Mouse (Mus musculus) kidney, embryonic 16.5 days (tissue): Measurements from ENCODE around the gene Pik3c2b. TPM values are rescaled to one million over a fixed set of nuclear protein-coding genes. Genes with fewer than 3 reads are reported as not detected.

ENCODE experiments used
- ATAC-seq: fragments of 200-750 bp; cut with Nextera tagmentation; 2 replicates; pipeline ENCODE4 v1.8.0; 2017; ENCODE audit warnings: moderate TSS enrichment; ENCODE audit not compliant: low FRiP score, low TSS enrichment
- H3K27ac ChIP-seq: fragments of 300-500 bp; sonication (generic); 2 replicates; pipeline ENCODE4 v1.5.1; 2014; ENCODE audit warnings: low read length
- H3K27me3 ChIP-seq: fragments of 300-500 bp; sonication (generic); 2 replicates; pipeline ENCODE4 v1.6.1; 2014; ENCODE audit warnings: low read length, control low read depth, mixed read lengths; ENCODE audit not compliant: insufficient read depth
- H3K36me3 ChIP-seq: fragments of 300-500 bp; sonication (generic); 2 replicates; pipeline ENCODE4 v1.6.1; 2014; ENCODE audit warnings: low read length, control low read depth, mixed read lengths; ENCODE audit not compliant: insufficient read depth
- H3K4me1 ChIP-seq: fragments of 300-500 bp; sonication (generic); 2 replicates; pipeline ENCODE4 v1.6.1; 2014; ENCODE audit warnings: low read length, control low read depth, mixed read lengths; ENCODE audit not compliant: insufficient read depth
- H3K4me2 ChIP-seq: fragments of 300-500 bp; sonication (generic); replicated peaks from 2 replicates; pipeline ENCODE4 v1.6.1; 2014; ENCODE audit warnings: low read depth, low read length
- H3K4me3 ChIP-seq: fragments of 300-500 bp; sonication (generic); 2 replicates; pipeline ENCODE4 v1.5.1; 2014; ENCODE audit warnings: mild to moderate bottlenecking, low read length
- H3K9ac ChIP-seq: fragments of 300-500 bp; sonication (generic); replicated peaks from 2 replicates; pipeline ENCODE4 v1.6.1; 2014; ENCODE audit warnings: low read length
- H3K9me3 ChIP-seq: fragments of 300-500 bp; sonication (generic); 2 replicates; pipeline ENCODE4 v1.6.1; 2016; ENCODE audit warnings: low read length, control low read depth
- WGBS: fragments of 180-500 bp; shearing (Covaris S2); extraction: QIAGEN DNeasy Blood & Tissue Kit; methylation state at CpG from one replicate; pipeline ENCODE4 v1.1.7; 2014; 5-methylcytosine and 5-hydroxymethylcytosine counted together
- polyA plus RNA-seq: library from polyadenylated mRNA; unstranded; fragments of >200 nt; fragmentation: Nextera tagmentation; extraction: Ambion mirVana; gene quantifications from 2 replicates; pipeline ENCODE4 v1.2.1, GENCODE M21; 2015

Pik3c2b gene
- polyA plus RNA-seq, 1 experiment from 2014 or later, result 5.1 TPM

DNA sequence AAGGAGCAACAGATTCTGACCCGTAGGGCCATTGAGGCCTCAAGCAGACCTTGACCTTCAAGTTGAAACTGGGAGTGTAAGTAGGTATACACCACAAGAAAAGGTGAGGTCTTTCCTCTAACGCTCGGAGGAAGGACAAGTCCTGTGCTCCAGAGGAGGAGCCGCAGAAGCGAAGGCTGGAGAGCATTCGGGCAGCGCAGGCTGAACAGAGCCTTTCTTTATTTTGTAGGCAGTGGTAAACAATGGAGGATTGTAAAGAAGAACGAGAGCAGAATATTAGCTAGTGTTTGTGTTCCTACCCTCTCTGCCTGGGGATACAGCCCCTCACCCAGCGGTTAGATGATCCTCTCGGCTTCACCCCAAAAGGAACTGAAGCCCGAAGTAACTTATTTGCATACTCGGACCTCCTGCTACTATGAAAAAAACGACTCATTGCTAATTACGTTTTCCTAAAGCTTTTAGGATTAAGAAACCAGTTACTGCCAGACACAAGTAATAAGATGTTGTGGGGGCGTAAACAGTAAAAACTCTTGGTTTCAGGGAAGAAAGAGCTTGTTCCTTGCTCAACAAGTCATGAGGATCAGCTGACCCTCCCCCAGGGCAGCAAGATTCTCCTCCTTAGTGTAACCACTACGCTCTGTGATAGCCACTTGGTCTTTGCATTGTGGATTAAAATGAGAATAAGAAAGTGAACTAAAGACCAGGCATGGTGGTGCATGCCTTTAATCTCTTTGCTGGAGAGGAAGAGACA lies 84.2 kb downstream of the Pik3c2b start:
- Histone ChIP-seq H3K36me3 (no peaks in the 10 kb centered on the region), H3K4me3 (no peak overlapping the region), H3K9me3 (0 out of 2 replicates have a peak, but pooled peaks cover 3% of the 10 kb centered on the region), H3K4me2 (no peak overlapping the region), H3K27ac (peak overlapping the region; percentile 99), H3K4me1 (peaks cover 15% of the 10 kb centered on the region), H3K27me3 (no peaks in the 10 kb centered on the region), H3K9ac (0 out of 2 replicates have a peak overlapping the region, but pooled peaks have one; percentile 3)
- no peak for ATAC-seq
- 41% methylated on average over 16 of the region's 16 CpGs for WGBS

DNA sequence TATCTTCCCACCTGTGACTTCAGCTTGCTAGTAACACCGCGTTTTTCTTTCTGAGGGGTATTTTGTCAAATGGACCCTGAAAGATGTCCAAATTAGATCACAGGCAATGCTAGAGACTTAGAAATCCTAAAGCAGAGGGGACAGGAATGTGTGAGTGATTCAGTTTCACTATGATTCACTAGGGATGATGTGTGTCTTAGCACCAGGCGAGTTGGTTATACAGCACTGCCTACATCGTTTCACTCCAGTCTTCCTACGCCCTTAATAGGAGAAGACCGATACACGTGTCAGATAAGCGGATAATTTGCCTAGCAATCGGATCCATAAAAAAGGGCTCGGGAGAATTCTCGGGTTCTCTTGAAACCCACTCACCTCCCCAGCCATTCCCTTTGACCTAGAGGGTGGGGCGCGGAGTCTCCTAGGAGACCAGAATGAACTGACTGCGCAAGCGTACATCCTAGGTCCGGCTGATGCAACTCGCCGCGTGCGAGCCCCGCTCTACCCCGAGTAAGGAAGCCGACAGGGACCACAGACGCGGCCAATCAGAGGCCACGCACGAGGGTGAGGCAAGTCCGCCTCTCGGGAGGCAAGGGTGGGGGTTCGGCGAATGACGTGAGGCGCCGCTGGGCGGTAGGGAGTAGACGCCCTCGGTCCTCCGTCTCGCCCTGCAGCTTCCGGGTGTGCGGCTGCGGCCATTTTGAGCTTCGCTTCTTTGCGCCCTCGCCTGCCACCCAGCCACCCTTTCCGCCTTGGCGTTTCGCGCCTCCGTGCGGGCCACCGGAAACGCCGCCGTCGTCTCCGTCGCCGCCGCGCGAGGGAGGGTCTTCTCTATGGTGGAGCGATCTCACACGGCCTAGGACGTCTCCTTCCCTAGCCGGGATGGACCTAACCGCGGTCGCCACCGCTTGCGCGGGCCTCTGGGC lies 85.4 kb downstream of the Pik3c2b start, which contains the start of gene Ppp1r15b:
TSS of gene Ppp1r15b (plus strand) at position 506 of the 923 bp plus-strand sequence.
- WGBS, result under 1% methylated on average over 72 of the region's 72 CpGs
- Histone ChIP-seq H3K9ac (peak within 1 kb of the TSS; percentile 99), H3K27ac (peak within 1 kb of the TSS; percentile 99), H3K4me1 (peaks cover 25% of the 10 kb centered on the region), H3K9me3 (no peaks in the 10 kb centered on the region), H3K27me3 (no peaks in the 10 kb centered on the region), H3K4me3 (peak within 1 kb of the TSS; percentile 87), H3K4me2 (peak within 1 kb of the TSS; percentile 90), H3K36me3 (no peaks in the 10 kb centered on the region)
- ATAC-seq, result peak; percentile 99

DNA sequence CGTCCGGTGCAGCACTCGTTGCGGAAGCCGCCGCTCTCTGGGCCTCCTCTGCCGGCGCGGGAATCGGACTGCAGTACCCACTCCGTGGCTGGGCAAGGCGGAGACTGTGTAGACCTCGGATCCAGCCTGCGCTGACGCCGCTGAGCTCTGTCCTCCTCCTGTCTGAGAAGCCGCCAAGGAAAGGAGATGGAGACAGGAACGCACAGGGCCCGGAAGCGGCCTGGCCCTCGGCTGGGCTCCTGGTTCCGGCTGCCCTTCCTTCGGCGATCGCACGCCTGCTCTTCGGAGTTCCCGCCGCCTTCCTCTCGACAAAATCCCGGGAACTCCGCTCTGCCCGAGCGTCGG lies 86.1 kb downstream of the Pik3c2b start:
- no peak; the same call in 1 of the 2 replicates for ATAC-seq
- Histone ChIP-seq H3K36me3 (peaks cover 4% of the 10 kb centered on the region; the same call in 1 of the 2 replicates), H3K4me3 (peak overlapping the region; percentile 87), H3K27ac (peak overlapping the region; percentile 99), H3K27me3 (no peaks in the 10 kb centered on the region), H3K9me3 (no peaks in the 10 kb centered on the region), H3K4me1 (peaks cover 31% of the 10 kb centered on the region), H3K4me2 (peak overlapping the region; percentile 90), H3K9ac (peak overlapping the region; percentile 99)
- under 1% methylated on average over 35 of the region's 35 CpGs for WGBS

DNA sequence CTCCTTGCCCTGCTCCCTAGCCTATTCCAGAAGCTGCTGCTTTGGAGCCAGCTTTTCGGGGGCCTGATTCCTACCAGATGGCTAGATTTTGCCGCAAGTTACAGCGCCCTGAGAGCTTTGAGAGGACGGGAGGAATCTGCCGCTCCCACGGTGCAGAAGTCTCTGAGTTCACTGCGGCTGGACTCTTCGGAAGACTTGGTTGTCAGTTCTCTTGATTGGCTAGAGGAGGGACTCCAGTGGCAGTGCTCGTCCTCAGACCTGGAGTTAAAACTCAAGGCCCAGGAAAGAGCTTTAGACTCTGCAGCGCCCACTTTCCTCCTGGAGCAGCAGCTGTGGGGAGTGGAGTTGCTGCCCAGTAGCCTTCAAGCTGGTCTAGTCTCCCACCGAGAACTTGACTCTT lies 86.5 kb downstream of the Pik3c2b start:
- no peak for ATAC-seq
- 0% methylated on average over 11 of the region's 11 CpGs for WGBS
- H3K9me3 ChIP-seq, result no peaks in the 10 kb centered on the region

DNA sequence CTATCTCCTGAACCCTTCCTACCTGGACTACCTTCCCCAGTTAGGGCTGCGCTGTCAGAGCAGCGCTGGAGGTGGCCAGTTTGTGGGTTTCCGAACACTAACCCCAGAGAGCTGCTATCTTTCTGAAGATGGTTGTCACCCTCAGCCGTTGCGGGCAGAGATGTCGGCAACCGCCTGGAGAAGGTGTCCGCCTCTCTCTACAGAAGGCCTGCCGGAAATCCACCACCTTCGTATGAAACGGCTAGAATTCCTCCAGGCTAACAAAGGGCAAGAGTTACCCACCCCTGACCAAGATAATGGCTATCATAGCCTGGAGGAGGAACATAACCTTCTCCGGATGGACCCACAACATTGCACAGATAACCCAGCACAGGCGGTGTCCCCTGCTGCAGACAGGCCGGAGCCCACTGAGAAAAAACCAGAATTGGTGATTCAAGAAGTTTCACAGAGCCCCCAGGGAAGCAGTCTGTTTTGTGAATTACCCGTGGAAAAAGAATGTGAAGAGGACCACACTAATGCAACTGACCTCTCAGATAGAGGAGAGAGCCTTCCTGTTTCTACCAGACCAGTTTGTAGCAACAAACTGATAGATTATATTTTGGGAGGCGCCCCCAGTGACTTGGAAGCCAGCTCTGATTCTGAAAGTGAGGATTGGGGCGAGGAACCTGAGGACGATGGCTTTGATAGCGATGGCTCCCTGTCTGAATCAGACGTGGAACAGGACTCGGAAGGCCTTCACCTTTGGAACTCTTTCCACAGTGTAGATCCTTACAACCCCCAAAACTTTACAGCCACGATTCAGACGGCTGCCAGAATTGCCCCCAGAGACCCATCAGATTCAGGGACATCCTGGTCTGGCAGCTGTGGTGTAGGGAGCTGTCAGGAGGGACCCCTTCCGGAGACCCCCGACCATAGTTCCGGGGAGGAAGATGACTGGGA lies 87.2 kb downstream of the Pik3c2b start:
- Histone ChIP-seq H3K36me3 (peaks cover 13% of the 10 kb centered on the region), H3K4me2 (peak overlapping the region; percentile 90), H3K9me3 (no peaks in the 10 kb centered on the region), H3K27me3 (no peaks in the 10 kb centered on the region), H3K9ac (peak overlapping the region; percentile 99), H3K27ac (peak overlapping the region; percentile 99), H3K4me1 (peaks cover 33% of the 10 kb centered on the region), H3K4me3 (peak overlapping the region; percentile 87)
- WGBS, result 5% methylated on average over 26 of the region's 26 CpGs
- no peak for ATAC-seq

More for the DNA sequence above, 86.5 kb downstream of the Pik3c2b start:
- H3K36me3 ChIP-seq, result peaks cover 8% of the 10 kb centered on the region
- peak overlapping the region; percentile 90 for H3K4me2 ChIP-seq
- H3K27ac ChIP-seq, result peak overlapping the region; percentile 99
- peaks cover 33% of the 10 kb centered on the region for H3K4me1 ChIP-seq
- peak overlapping the region; percentile 99 for H3K9ac ChIP-seq
- H3K4me3 ChIP-seq, result peak overlapping the region; percentile 87
- no peaks in the 10 kb centered on the region for H3K27me3 ChIP-seq

DNA sequence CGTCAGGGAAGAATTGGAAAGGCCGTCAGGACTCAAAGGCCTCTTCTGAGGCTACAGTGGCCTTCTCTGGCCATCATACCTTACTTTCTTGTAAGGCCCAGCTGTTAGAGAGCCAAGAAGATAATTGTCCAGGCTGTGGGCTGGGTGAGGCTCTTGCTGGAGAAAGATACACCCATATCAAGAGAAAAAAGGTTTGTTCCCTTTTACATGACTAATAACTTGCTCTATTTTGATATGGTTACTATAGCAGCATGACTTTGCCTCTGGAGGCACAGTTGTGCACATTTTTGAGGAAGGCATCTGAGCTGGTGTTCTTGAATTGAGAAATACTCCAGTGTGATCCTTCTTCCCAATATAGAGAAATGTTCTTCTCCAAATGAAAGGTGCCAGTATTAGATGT lies 88.0 kb downstream of the Pik3c2b start:
- no peak for ATAC-seq
- Histone ChIP-seq H3K4me3 (peak overlapping the region; percentile 87), H3K27ac (no peak overlapping the region), H3K4me1 (peaks cover 33% of the 10 kb centered on the region), H3K36me3 (peaks cover 21% of the 10 kb centered on the region), H3K9ac (peak overlapping the region; percentile 99), H3K27me3 (no peaks in the 10 kb centered on the region), H3K9me3 (no peaks in the 10 kb centered on the region), H3K4me2 (peak overlapping the region; percentile 90)
- WGBS, result 0% methylated on average over 2 of the region's 2 CpGs

DNA sequence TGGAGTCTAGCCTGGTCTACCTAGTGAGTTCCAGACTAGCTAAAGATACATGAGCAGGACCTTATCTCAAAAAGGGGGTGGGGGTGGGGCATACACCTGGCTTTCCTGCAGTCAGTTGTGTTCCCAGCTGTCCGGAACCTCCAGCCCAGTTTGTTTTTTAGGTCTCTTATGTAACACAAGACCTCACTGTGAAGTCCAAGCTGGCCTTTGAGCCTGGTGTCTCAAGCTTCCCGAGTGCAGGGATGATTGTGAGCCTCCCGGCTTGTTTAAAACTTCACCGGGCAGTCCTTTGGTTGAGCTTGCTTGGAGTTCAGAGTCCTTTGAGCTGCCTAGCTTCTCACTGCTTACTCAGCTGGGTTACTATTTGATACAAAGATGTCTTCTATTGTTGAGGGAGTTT lies 88.6 kb downstream of the Pik3c2b start:
- peak overlapping the region; percentile 99 for H3K9ac ChIP-seq
- peak overlapping the region; percentile 90 for H3K4me2 ChIP-seq
- H3K9me3 ChIP-seq, result no peaks in the 10 kb centered on the region
- peak overlapping the region; percentile 87 for H3K4me3 ChIP-seq
- peaks cover 27% of the 10 kb centered on the region for H3K36me3 ChIP-seq
- no peak for ATAC-seq
- 5% methylated on average over 4 of the region's 4 CpGs for WGBS
- no peaks in the 10 kb centered on the region for H3K27me3 ChIP-seq
- H3K27ac ChIP-seq, result 0 out of 2 replicates have a peak overlapping the region, but pooled peaks have one; percentile 9
- peaks cover 33% of the 10 kb centered on the region for H3K4me1 ChIP-seq

DNA sequence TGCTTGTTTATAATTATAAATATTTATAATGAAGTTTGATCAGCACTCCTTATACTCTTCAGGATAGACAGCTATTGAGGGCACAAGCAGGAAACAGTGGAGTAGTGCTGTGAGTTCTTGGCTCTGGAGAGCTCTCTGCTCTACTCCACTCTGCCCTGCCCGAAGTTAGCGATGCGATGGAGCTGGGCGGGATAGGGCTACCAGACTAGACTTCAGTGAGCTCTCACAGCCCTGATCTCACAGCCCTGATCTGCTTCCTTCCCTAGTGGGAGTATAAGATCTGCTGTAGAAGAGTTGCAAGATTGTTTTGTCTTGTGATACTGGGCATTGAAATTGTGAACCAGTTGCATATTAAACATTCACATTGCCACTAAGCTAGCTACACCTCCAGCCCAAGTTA lies 89.4 kb downstream of the Pik3c2b start:
- H3K27ac ChIP-seq, result no peak overlapping the region
- WGBS, result 8% methylated on average over 4 of the region's 4 CpGs

DNA sequence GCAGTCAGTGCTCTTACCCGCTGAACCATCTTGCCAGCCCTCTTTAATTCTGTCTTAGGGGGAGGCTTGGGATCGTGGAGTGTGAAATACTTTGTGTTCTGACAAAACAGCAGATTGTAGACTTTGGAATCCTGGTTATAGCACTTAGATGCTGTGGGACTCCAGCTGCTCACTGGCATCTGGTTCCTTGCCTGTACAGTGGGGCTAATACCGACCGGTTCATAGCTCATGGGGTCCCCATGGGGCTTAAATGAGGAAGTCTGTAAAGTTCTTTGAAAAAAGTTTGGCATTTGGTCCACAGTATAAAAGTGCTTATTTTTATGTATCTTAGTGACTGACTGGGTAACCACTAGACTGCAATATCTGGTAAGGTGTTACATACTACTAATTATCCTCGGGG lies 90.3 kb downstream of the Pik3c2b start:
- H3K36me3 ChIP-seq, result peaks cover 40% of the 10 kb centered on the region
- no peaks in the 10 kb centered on the region for H3K9me3 ChIP-seq
- H3K27ac ChIP-seq, result no peak overlapping the region
- no peak for ATAC-seq
- no peaks in the 10 kb centered on the region for H3K27me3 ChIP-seq
- H3K4me1 ChIP-seq, result peaks cover 18% of the 10 kb centered on the region
- H3K9ac ChIP-seq, result peak overlapping the region; percentile 29; the same call in 1 of the 2 replicates
- H3K4me3 ChIP-seq, result peak overlapping the region; percentile 87
- H3K4me2 ChIP-seq, result peak overlapping the region; percentile 90
- WGBS, result 55% methylated on average over 5 of the region's 5 CpGs

More for the DNA sequence above, 89.4 kb downstream of the Pik3c2b start:
- no peaks in the 10 kb centered on the region for H3K9me3 ChIP-seq
- H3K27me3 ChIP-seq, result no peaks in the 10 kb centered on the region
- H3K36me3 ChIP-seq, result peaks cover 32% of the 10 kb centered on the region
- peak overlapping the region; percentile 87 for H3K4me3 ChIP-seq
- ATAC-seq, result no peak
- peak overlapping the region; percentile 90 for H3K4me2 ChIP-seq
- peaks cover 26% of the 10 kb centered on the region for H3K4me1 ChIP-seq
- H3K9ac ChIP-seq, result peak overlapping the region; percentile 63
